Mouse (Mus musculus) MEL (cell line): ENCODE results near the gene Palld.

ENCODE experiments used
- CHD1 ChIP-seq: IDR thresholded peaks from 2 replicates; pipeline ENCODE4 v1.6.1; 2012; ENCODE audit warnings: low read depth, mild to moderate bottlenecking, inconsistent platforms, low read length, improper control_type of control experiment
- CHD2 ChIP-seq: IDR thresholded peaks from 2 replicates; pipeline ENCODE4 v1.6.1; 2011; ENCODE audit warnings: low read length, improper control_type of control experiment
- CTCF ChIP-seq, 3 experiments: IDR thresholded peaks in 2 of 3; conservative IDR thresholded peaks in 1 of 3; 2 replicates each; pipeline ENCODE4 v1.5.1; 2011 to 2012; ENCODE audit warnings: low read length in 3 of 3, low read depth in 2 of 3, mild to moderate bottlenecking in 2 of 3, improper control_type of control experiment in 1 of 3, inconsistent platforms in 1 of 3, mixed read lengths in 1 of 3, moderate library complexity in 1 of 3; ENCODE audit not compliant: control insufficient read depth in 1 of 3, insufficient read depth in 1 of 3, poor library complexity in 1 of 3, severe bottlenecking in 1 of 3
- GATA1 ChIP-seq: IDR thresholded peaks from 2 replicates; pipeline ENCODE4 v1.6.1; 2011; ENCODE audit warnings: low read depth, low read length, improper control_type of control experiment
- MAFK ChIP-seq: IDR thresholded peaks from 2 replicates; pipeline ENCODE4 v1.6.1; 2011; ENCODE audit warnings: low read depth, mild to moderate bottlenecking, low read length, improper control_type of control experiment, borderline replicate concordance
- MXI1 ChIP-seq: IDR thresholded peaks from 2 replicates; pipeline ENCODE4 v1.6.1; 2011; ENCODE audit warnings: mild to moderate bottlenecking, low read depth, low read length, improper control_type of control experiment
- POLR2A ChIP-seq, 2 experiments: IDR thresholded peaks; 2 replicates each; pipeline ENCODE4 v1.6.1; 2011 to 2012; ENCODE audit warnings: low read length in 2 of 2, mild to moderate bottlenecking in 2 of 2, control low read depth in 1 of 2, improper control_type of control experiment in 1 of 2, low read depth in 1 of 2, moderate library complexity in 1 of 2; ENCODE audit not compliant: control insufficient read depth in 1 of 2, insufficient read depth in 1 of 2, poor library complexity in 1 of 2
- POLR2AphosphoS5 ChIP-seq: IDR thresholded peaks from 2 replicates; pipeline ENCODE4 v1.6.1; 2012; ENCODE audit warnings: low read depth, borderline replicate concordance, mild to moderate bottlenecking, inconsistent platforms, low read length, moderate library complexity, mixed read lengths
- RCOR1 ChIP-seq: IDR thresholded peaks from 2 replicates; pipeline ENCODE4 v1.6.1; 2012; ENCODE audit warnings: low read depth, mild to moderate bottlenecking, inconsistent platforms, low read length, improper control_type of control experiment
- TAL1 ChIP-seq: IDR thresholded peaks from 2 replicates; pipeline ENCODE4 v1.6.1; 2012; ENCODE audit warnings: mild to moderate bottlenecking, inconsistent platforms, low read length, moderate library complexity, mixed read lengths
- USF1 ChIP-seq: IDR thresholded peaks from 2 replicates; pipeline ENCODE4 v1.6.1; 2014; ENCODE audit warnings: low read depth, mild to moderate bottlenecking, inconsistent platforms, low read length, improper control_type of control experiment, moderate library complexity
- ZMIZ1 ChIP-seq: IDR thresholded peaks from 2 replicates; pipeline ENCODE4 v1.6.1; 2012; ENCODE audit warnings: low read depth, mild to moderate bottlenecking, inconsistent platforms, low read length, improper control_type of control experiment, moderate library complexity

DNA sequence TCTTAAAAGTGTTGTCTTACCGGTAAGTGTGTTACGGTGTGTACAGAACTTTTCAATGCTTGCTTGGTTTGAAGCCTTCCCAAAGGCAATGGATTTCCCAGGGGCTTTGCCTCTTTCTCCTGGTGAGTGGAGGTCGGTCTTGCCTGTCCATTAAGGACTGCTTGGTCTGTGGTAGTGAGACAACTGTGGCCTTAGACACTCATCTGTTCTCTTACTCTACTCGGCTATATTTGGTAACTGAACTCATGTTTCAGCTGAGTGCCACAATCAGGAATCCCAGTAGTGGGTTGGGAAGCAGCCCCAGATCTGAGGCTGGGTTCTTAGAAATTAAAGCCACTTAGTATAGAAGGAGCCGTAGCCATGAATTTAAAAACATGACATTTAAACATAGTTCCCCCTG is at the start of gene Palld:
- TF ChIP-seq POLR2A (IDR thresholded peaks at IDR 0.05; ENCODE audit: control insufficient read depth in 1 of 2, insufficient read depth in 1 of 2, low read depth in 1 of 2, low read length in 2 of 2, poor library complexity in 1 of 2), result no peak
- TF ChIP-seq GATA1, result no peak
- no peak for TF ChIP-seq TAL1
- no peak for TF ChIP-seq CHD2
- TF ChIP-seq ZMIZ1, result no peak
- no peak for TF ChIP-seq USF1
- TF ChIP-seq CTCF (IDR thresholded peaks at IDR 0.05 in 2 of 3, conservative IDR thresholded peaks at IDR 0.05 in 1 of 3; ENCODE audit: control insufficient read depth in 1 of 3, insufficient read depth in 1 of 3, low read depth in 2 of 3, low read length in 3 of 3, poor library complexity in 1 of 3, severe bottlenecking in 1 of 3), result no peak
- no peak for TF ChIP-seq MXI1
- TF ChIP-seq CHD1, result no peak
- no peak for TF ChIP-seq RCOR1
- TF ChIP-seq POLR2AphosphoS5, result no peak
- no peak for TF ChIP-seq MAFK
